Mouse (Mus musculus) hindbrain, embryonic 16.5 days (tissue): ENCODE data around the gene Efcab8. TPM values are rescaled to one million over a fixed set of nuclear protein-coding genes. Genes with fewer than 3 reads are reported as not detected.
A peak's percentile ranks its signal among the peaks of the same experiment; 100 is the strongest.

Experiments used
- ATAC-seq: fragments of 200-750 bp; cut with Nextera tagmentation; 2 replicates; pipeline ENCODE4 v1.8.0; 2017; ENCODE audit warnings: moderate TSS enrichment, moderate library complexity
- H3K27ac ChIP-seq: fragments of 300-500 bp; sonication (generic); 2 replicates; pipeline ENCODE4 v1.5.1; 2014; ENCODE audit warnings: low read depth, mild to moderate bottlenecking, control low read depth, low read length, moderate library complexity
- H3K27me3 ChIP-seq: fragments of 300-500 bp; sonication (generic); replicated peaks from 2 replicates; pipeline ENCODE4 v1.6.1; 2014; ENCODE audit warnings: low read length; ENCODE audit not compliant: control insufficient read depth, insufficient read depth
- H3K36me3 ChIP-seq: fragments of 300-500 bp; sonication (generic); 2 replicates; pipeline ENCODE4 v1.6.1; 2014; ENCODE audit warnings: mild to moderate bottlenecking, low read length, moderate library complexity, mixed read lengths; ENCODE audit not compliant: control insufficient read depth, insufficient read depth
- H3K4me1 ChIP-seq: fragments of 300-500 bp; sonication (generic); 2 replicates; pipeline ENCODE4 v1.6.1; 2014; ENCODE audit warnings: low read depth, low read length; ENCODE audit not compliant: control insufficient read depth, insufficient read depth
- H3K4me2 ChIP-seq: fragments of 300-500 bp; sonication (generic); 2 replicates; pipeline ENCODE4 v1.6.1; 2014; ENCODE audit warnings: mild to moderate bottlenecking, low read length, control low read depth, moderate library complexity
- H3K4me3 ChIP-seq: fragments of 300-500 bp; sonication (generic); 2 replicates; pipeline ENCODE4 v1.5.1; 2014; ENCODE audit warnings: mild to moderate bottlenecking, low read length, control low read depth, moderate library complexity
- H3K9ac ChIP-seq: fragments of 300-500 bp; sonication (generic); 2 replicates; pipeline ENCODE4 v1.6.1; 2014; ENCODE audit warnings: low read depth, mild to moderate bottlenecking, control low read depth, low read length, moderate library complexity
- H3K9me3 ChIP-seq: fragments of 300-500 bp; sonication (generic); 2 replicates; pipeline ENCODE4 v1.6.1; 2014; ENCODE audit warnings: mild to moderate bottlenecking, low read length, moderate library complexity; ENCODE audit not compliant: control insufficient read depth
- WGBS: fragments of 180-500 bp; shearing (Covaris S2); extraction: QIAGEN DNeasy Blood & Tissue Kit; methylation state at CpG from one replicate; pipeline ENCODE4 v1.1.7; 2014; 5-methylcytosine and 5-hydroxymethylcytosine counted together
- polyA plus RNA-seq: library from polyadenylated mRNA; unstranded; fragments of >200 nt; fragmentation: Nextera tagmentation; extraction: Ambion mirVana; gene quantifications from 2 replicates; pipeline ENCODE4 v1.2.1, GENCODE M21; 2015

Gene Efcab8
- 0.10 TPM in 1 of 2 replicates, not detected in the other for polyA plus RNA-seq

DNA sequence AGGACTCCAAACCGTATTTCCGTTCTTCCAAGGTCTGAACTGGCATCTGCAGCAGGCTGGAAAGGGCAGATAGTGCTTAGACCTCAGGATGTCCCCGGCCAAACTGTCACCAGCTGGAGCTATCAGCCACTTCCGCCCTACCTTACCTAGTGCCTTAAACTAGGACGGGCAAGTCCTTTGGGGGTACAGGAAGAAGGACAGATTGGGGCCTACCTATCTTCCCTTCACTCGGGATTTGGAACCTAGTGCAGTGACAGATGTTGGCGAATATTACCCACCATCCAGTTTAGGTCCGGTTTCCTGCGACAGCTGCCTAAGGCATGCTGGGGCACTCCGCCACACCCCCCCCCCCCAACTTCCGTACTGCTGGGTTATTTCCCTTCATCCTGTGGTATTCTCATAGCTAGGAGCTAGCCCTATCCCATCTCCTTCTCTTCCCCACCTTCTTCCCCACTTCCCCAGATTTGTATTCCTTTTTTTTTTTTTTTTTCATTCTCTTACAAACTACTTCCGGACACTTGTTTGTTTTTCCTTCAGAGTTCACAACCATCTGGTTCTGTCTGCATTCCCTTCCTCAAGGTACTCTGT is at the start of gene Efcab8:
Efcab8 (plus strand) TSS at position 538 of the 588 bp plus-strand sequence.
- ATAC-seq = no peak; the same call in none of the 2 replicates
- WGBS = 46% methylated on average over 11 of the region's 12 CpGs

DNA sequence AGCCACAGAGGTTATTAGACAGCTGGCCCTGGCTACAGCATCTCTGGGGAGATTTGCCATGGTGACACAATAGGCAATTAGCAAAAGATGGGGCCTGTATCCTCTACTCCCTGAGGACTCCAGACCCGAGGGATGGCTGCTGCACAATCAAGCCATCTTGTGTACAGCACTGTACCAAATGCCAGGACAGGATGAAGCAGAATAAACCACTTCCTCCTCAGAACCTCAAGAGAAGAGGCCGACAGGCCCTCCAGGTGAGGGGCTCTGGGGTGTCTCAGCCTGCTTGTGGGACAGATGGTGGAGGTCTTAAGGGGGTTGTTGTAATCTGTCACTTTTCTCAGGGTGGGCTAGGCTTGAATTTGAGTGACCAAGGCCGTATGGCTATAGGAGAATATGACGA is 45.7 kb upstream of the Efcab8 start:
- H3K4me1 ChIP-seq = no peaks in the 10 kb centered on the region
- H3K4me3 ChIP-seq = no peak overlapping the region
- H3K27ac ChIP-seq = no peak overlapping the region
- H3K4me2 ChIP-seq = no peak overlapping the region
- WGBS = 74% methylated on average over 4 of the region's 4 CpGs
- H3K27me3 ChIP-seq = no peaks in the 10 kb centered on the region
- no peak for ATAC-seq
- H3K9me3 ChIP-seq = no peaks in the 10 kb centered on the region
- no peak overlapping the region for H3K9ac ChIP-seq
- no peaks in the 10 kb centered on the region for H3K36me3 ChIP-seq

More for the DNA sequence above, at the start of gene Efcab8:
- Histone ChIP-seq H3K36me3 (no peaks in the 10 kb centered on the region), H3K27me3 (no peaks in the 10 kb centered on the region), H3K9ac (peak within 1 kb of the TSS; percentile 47), H3K4me3 (peak within 1 kb of the TSS; percentile 41), H3K27ac (no peak within 1 kb of the TSS), H3K4me1 (peaks cover 9% of the 10 kb centered on the region; the same call in 1 of the 2 replicates), H3K4me2 (peak within 1 kb of the TSS; percentile 86), H3K9me3 (no peaks in the 10 kb centered on the region)

DNA sequence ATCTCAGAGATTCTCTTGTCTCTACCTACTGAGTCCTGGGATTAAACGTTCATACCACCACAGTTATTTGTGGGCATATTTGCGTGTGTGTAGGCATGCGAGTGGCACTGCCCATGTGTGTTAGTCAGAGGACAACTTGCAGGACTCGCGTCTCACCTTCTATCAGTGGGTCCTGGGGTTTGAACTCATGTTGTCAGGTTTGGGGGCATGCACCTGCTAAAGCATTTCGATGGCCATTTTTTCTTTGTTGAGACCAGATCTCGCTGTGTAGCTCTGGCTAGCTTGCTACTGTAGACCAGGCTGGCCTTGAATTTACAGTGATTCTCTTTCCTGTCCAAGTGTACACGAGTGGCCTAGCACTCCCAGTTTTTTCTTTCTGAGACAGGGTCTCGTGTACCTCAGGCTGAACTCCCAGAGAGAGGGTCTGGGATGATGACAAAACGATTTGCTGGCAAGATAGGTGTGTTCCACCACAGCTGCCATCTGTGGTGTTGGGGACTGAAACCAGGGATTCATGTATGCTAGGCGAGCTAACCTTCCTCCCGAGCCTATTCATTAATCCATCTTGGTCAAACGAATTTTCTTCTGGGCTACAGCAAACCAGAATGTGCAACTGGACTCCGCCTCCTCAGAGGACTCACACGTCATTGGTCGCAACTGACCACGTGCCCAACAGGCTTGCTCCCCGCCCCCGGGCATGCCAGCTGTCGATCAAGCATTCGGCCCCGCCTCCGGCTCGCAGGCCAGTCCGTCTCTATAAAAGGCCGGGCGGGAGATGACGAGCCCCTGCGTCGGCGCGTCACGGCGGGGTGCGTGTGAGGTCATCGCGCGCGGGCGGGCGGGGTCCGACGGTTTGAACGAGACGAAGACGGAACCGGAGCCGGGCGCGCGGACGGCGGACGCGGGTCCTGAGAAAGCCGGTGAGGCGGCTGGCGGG is 39.0 kb upstream of the Efcab8 start, which contains the start of gene Mapre1:
Mapre1 (plus strand) TSS at position 775 of the 937 bp plus-strand sequence.
- WGBS = 10% methylated on average over 57 of the region's 58 CpGs
- Histone ChIP-seq H3K9me3 (no peaks in the 10 kb centered on the region), H3K9ac (peak within 1 kb of the TSS; percentile 94), H3K4me1 (peaks cover 22% of the 10 kb centered on the region), H3K27me3 (no peaks in the 10 kb centered on the region), H3K4me3 (peak within 1 kb of the TSS; percentile 79), H3K27ac (peak within 1 kb of the TSS; percentile 94), H3K36me3 (no peaks in the 10 kb centered on the region), H3K4me2 (peak within 1 kb of the TSS; percentile 86)
- ATAC-seq = peak; percentile 98

GRCm38 (mm10) chr2:153741437-153742065 is 38.2 kb upstream of the Efcab8 start:
- peak overlapping the region; percentile 94 for H3K9ac ChIP-seq
- 2% methylated on average over 42 of the region's 56 CpGs for WGBS
- no peaks in the 10 kb centered on the region for H3K27me3 ChIP-seq
- ATAC-seq = peak; percentile 78
- H3K4me1 ChIP-seq = peaks cover 22% of the 10 kb centered on the region
- H3K4me2 ChIP-seq = peak overlapping the region; percentile 86
- H3K4me3 ChIP-seq = peak overlapping the region; percentile 79
- no peaks in the 10 kb centered on the region for H3K9me3 ChIP-seq
- H3K27ac ChIP-seq = peak overlapping the region; percentile 94
- no peaks in the 10 kb centered on the region for H3K36me3 ChIP-seq

DNA sequence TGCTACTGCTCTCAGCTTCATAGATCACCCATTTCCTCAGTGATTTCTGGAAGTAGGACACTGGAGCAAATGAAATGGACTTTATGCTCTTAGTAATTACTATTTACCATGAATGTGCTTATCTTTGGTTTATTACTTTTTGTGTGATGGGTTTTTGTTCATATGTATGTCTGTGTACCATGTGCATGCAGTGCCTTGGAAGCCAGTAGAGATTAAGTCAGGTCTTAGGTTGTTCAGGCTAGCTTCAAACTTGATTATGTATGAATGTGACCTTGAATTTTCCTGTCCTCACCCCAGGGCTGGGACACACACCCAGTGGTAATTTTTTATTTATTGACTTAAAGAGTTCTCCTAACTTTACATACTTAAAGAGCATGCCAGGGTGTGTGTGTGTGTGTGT is 31.7 kb upstream of the Efcab8 start:
- peaks cover 10% of the 10 kb centered on the region for H3K4me1 ChIP-seq
- no peaks in the 10 kb centered on the region for H3K27me3 ChIP-seq
- H3K4me3 ChIP-seq = no peak overlapping the region
- no peak for ATAC-seq
- H3K4me2 ChIP-seq = no peak overlapping the region
- no peaks in the 10 kb centered on the region for H3K9me3 ChIP-seq
- no peak overlapping the region for H3K9ac ChIP-seq
- H3K27ac ChIP-seq = no peak overlapping the region
- peaks cover 3% of the 10 kb centered on the region; the same call in 1 of the 2 replicates for H3K36me3 ChIP-seq

- Histone ChIP-seq H3K9me3 (no peaks in the 10 kb centered on the region), H3K27me3 (no peaks in the 10 kb centered on the region), H3K4me2 (no peak overlapping the region), H3K9ac (no peak overlapping the region), H3K27ac (no peak overlapping the region), H3K36me3 (peaks cover 3% of the 10 kb centered on the region; the same call in 1 of the 2 replicates), H3K4me1 (no peaks in the 10 kb centered on the region; the same call in 1 of the 2 replicates), H3K4me3 (no peak overlapping the region)
- WGBS = 87% methylated on average over 2 of the region's 2 CpGs
- ATAC-seq = no peak
These were observed 29.4 kb upstream of the Efcab8 start for GRCm38 (mm10) chr2:153750363-153750762.

- H3K4me2 ChIP-seq = no peak overlapping the region
- H3K27me3 ChIP-seq = no peaks in the 10 kb centered on the region
- H3K27ac ChIP-seq = no peak overlapping the region
- H3K9ac ChIP-seq = no peak overlapping the region
- peaks cover 37% of the 10 kb centered on the region for H3K36me3 ChIP-seq
- no peak overlapping the region for H3K4me3 ChIP-seq
- no peak for ATAC-seq
- H3K4me1 ChIP-seq = no peaks in the 10 kb centered on the region
- 95% methylated on average over 5 of the region's 5 CpGs for WGBS
- no peaks in the 10 kb centered on the region for H3K9me3 ChIP-seq
These were observed 17.6 kb upstream of the Efcab8 start for GRCm38 (mm10) chr2:153762121-153762520.

- no peak for ATAC-seq
- Histone ChIP-seq H3K9me3 (no peaks in the 10 kb centered on the region), H3K9ac (no peak overlapping the region), H3K4me3 (no peak overlapping the region), H3K36me3 (peaks cover 18% of the 10 kb centered on the region), H3K27ac (no peak overlapping the region), H3K4me1 (no peaks in the 10 kb centered on the region), H3K27me3 (no peaks in the 10 kb centered on the region), H3K4me2 (no peak overlapping the region)
- 55% methylated on average over 6 of the region's 6 CpGs for WGBS
These were observed 12.2 kb upstream of the Efcab8 start for GRCm38 (mm10) chr2:153767484-153767883.

DNA sequence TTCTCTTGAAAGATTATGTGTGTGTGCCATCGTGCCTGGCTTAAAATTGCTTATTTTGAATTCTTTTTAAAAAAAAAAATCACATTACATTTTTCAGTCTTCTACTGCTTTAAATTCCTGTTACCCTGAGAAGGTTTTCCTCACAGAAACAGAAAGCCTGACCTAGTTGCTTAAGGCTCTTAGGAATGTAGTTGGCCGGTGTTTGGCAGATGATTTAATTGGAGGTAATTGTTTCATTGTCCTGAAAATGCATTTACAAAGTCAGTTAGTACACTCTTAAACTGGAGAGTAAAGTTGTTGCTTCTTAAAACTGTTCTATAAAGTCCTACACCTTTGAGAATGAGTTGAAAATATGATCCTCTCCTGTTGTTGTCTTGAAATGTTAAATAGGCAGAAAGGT is 10.8 kb upstream of the Efcab8 start:
- Histone ChIP-seq H3K27ac (no peak overlapping the region), H3K9ac (no peak overlapping the region), H3K27me3 (no peaks in the 10 kb centered on the region), H3K4me3 (no peak overlapping the region), H3K36me3 (peaks cover 24% of the 10 kb centered on the region), H3K4me1 (no peaks in the 10 kb centered on the region), H3K4me2 (no peak overlapping the region), H3K9me3 (no peaks in the 10 kb centered on the region)
- ATAC-seq = no peak
- 73% methylated on average over 2 of the region's 2 CpGs for WGBS
